ENCODE assay signal across 28 mouse cellular contexts in genomic region chr3:139786510-139786909, GRCm38 (mm10).
"Had no signal": no experiment of that assay in that cellular context is flagged by ENCODE, and none has a peak within 500 bp of the region (broad histone marks: within the 10 kb centered on the region; RNA-seq: fewer than 3 reads in every experiment).

No protein-coding gene starts in this region.

- H3K4me1 ChIP-seq: heart, embryonic 10.5 days; heart, embryonic 12.5 days; intestine, embryonic 15.5 days; limb, embryonic 10.5 days; liver, embryonic 13.5 days; liver, embryonic 15.5 days had no signal

- H3K36me3 ChIP-seq: heart, embryonic 10.5 days; heart, embryonic 12.5 days; hindbrain, embryonic 10.5 days; hindbrain, embryonic 12.5 days; intestine, embryonic 15.5 days; limb, embryonic 10.5 days; limb, embryonic 12.5 days; liver, embryonic 13.5 days; liver, embryonic 15.5 days had no signal

- H3K27ac ChIP-seq: gastrocnemius, adult 2 months; heart, embryonic 10.5 days; hindbrain, embryonic 10.5 days; hindbrain, embryonic 12.5 days; hindbrain, embryonic 14.5 days; intestine, embryonic 15.5 days; layer of hippocampus, adult 2 months; left cerebral cortex, adult 2 months; limb, embryonic 10.5 days; limb, embryonic 12.5 days; liver, embryonic 13.5 days; liver, embryonic 15.5 days had no signal

- DNase-seq: gastrocnemius, adult 2 months; gastrocnemius, postnatal 10 days; gastrocnemius, postnatal 25 days; heart, adult 18-20 months; heart, postnatal 10 days; heart, postnatal 4 days; kidney, adult 18-20 months; kidney, adult 8-10 months; kidney, postnatal 10 days; kidney, postnatal 25 days; kidney, postnatal 4 days; layer of hippocampus, adult 9-11 months; liver; liver, embryonic 13.5 days had no signal

- H3K4me3 ChIP-seq: gastrocnemius, adult 2 months; heart, embryonic 10.5 days; heart, embryonic 12.5 days; hindbrain, embryonic 10.5 days; hindbrain, embryonic 12.5 days; intestine, embryonic 15.5 days; layer of hippocampus, adult 2 months; left cerebral cortex, adult 2 months; limb, embryonic 10.5 days; limb, embryonic 12.5 days; liver, embryonic 13.5 days; liver, embryonic 15.5 days had no signal

- H3K27me3 ChIP-seq: heart, embryonic 12.5 days; hindbrain, embryonic 12.5 days; intestine, embryonic 15.5 days; limb, embryonic 12.5 days; liver, embryonic 13.5 days; liver, embryonic 15.5 days had no signal

- H3K9me3 ChIP-seq: heart, embryonic 10.5 days; heart, embryonic 12.5 days; hindbrain, embryonic 10.5 days; hindbrain, embryonic 12.5 days; intestine, embryonic 15.5 days; limb, embryonic 10.5 days; limb, embryonic 12.5 days; liver, embryonic 13.5 days; liver, embryonic 15.5 days had no signal

- ATAC-seq: hindbrain, embryonic 16.5 days; inflammation-experienced regulatory T-cells, adult 6 months; intestine, embryonic 15.5 days; intestine, postnatal 0 days had no signal
